Mouse (Mus musculus) CH12.LX (cell line): ENCODE measurements around the gene Zkscan6. TPM values are rescaled to one million over a fixed set of nuclear protein-coding genes. Genes with fewer than 3 reads are reported as not detected.

Source experiments
- DNase-seq: peaks from one replicate; pipeline ENCODE4 v3.0.0-alpha.2; 2013; ENCODE audit errors: extremely low read depth
- H3K27ac ChIP-seq: 2 replicates; pipeline ENCODE4 v1.5.1; 2012; ENCODE audit warnings: low read depth, mild to moderate bottlenecking, control low read depth, moderate library complexity; ENCODE audit not compliant: insufficient read depth
- H3K27me3 ChIP-seq: replicated peaks from 2 replicates; pipeline ENCODE3; 2012; ENCODE audit warnings: inconsistent platforms
- H3K36me3 ChIP-seq, 2 experiments: replicated peaks in 1 of 2; 2 replicates each; pipeline versions ENCODE3 to v1.6.1; 2012; ENCODE audit warnings: inconsistent platforms in 1 of 2, low read length in 1 of 2, mild to moderate bottlenecking in 1 of 2, mixed read lengths in 1 of 2, moderate library complexity in 1 of 2; ENCODE audit not compliant: control insufficient read depth in 1 of 2, insufficient read depth in 1 of 2
- H3K4me1 ChIP-seq, 2 experiments: 2 replicates each; pipeline ENCODE4 v1.6.1; 2012; ENCODE audit warnings: inconsistent platforms in 1 of 2, moderate library complexity in 1 of 2; ENCODE audit not compliant: insufficient read depth in 2 of 2, control insufficient read depth in 1 of 2
- H3K4me2 ChIP-seq: 2 replicates; pipeline ENCODE4 v1.6.1; 2012; ENCODE audit warnings: low read depth, mild to moderate bottlenecking, control low read depth; ENCODE audit not compliant: poor library complexity, insufficient read depth, severe bottlenecking
- H3K4me3 ChIP-seq, 3 experiments: fragments of 150-350 bp in 1 of 3; sonication (generic) in 1 of 3; replicated peaks in 1 of 3; 2 replicates each; pipeline versions ENCODE3 to v1.5.1; 2011 to 2012; ENCODE audit warnings: low read depth in 2 of 3, low read length in 2 of 3, mild to moderate bottlenecking in 2 of 3, moderate library complexity in 2 of 3, control low read depth in 1 of 3, improper control_type of control experiment in 1 of 3, inconsistent platforms in 1 of 3, mixed read lengths in 1 of 3; ENCODE audit not compliant: poor library complexity in 1 of 3
- H3K79me2 ChIP-seq: replicated peaks from 2 replicates; pipeline ENCODE4 v1.6.1; 2012; ENCODE audit warnings: mild to moderate bottlenecking, moderate library complexity; ENCODE audit not compliant: control insufficient read depth, poor library complexity, insufficient read depth, severe bottlenecking; ENCODE audit errors: extremely low read depth
- H3K9ac ChIP-seq: 2 replicates; pipeline ENCODE4 v1.6.1; 2012; ENCODE audit warnings: low read depth, mild to moderate bottlenecking, control low read depth, moderate library complexity; ENCODE audit not compliant: insufficient read depth
- H3K9me3 ChIP-seq: replicated peaks from 2 replicates; pipeline ENCODE3; 2012; ENCODE audit warnings: low read length, inconsistent platforms, mixed read lengths
- BHLHE40 ChIP-seq: IDR thresholded peaks from 2 replicates; pipeline ENCODE4 v1.6.1; 2011; ENCODE audit warnings: mild to moderate bottlenecking, low read depth, low read length, improper control_type of control experiment
- CHD2 ChIP-seq: IDR thresholded peaks from 2 replicates; pipeline ENCODE4 v1.6.1; 2011; ENCODE audit warnings: low read length, improper control_type of control experiment
- CTCF ChIP-seq, 2 experiments: IDR thresholded peaks in 1 of 2; conservative IDR thresholded peaks in 1 of 2; 2 replicates each; pipeline ENCODE4 v1.5.1; 2011 to 2012; ENCODE audit warnings: low read depth in 2 of 2, low read length in 2 of 2, improper control_type of control experiment in 1 of 2, inconsistent platforms in 1 of 2, mild to moderate bottlenecking in 1 of 2, moderate library complexity in 1 of 2
- E2F4 ChIP-seq: IDR thresholded peaks from 2 replicates; pipeline ENCODE4 v1.6.1; 2011; ENCODE audit warnings: low read depth, low read length, improper control_type of control experiment; ENCODE audit not compliant: insufficient replicate concordance
- EP300 ChIP-seq: IDR thresholded peaks from 2 replicates; pipeline ENCODE4 v1.6.1; 2011; ENCODE audit warnings: low read length, improper control_type of control experiment
- GABPA ChIP-seq: IDR thresholded peaks from 2 replicates; pipeline ENCODE4 v1.6.1; 2012; ENCODE audit warnings: low read depth, low read length, improper control_type of control experiment, inconsistent platforms; ENCODE audit not compliant: insufficient replicate concordance
- HCFC1 ChIP-seq: IDR thresholded peaks from 2 replicates; pipeline ENCODE4 v1.6.1; 2012; ENCODE audit warnings: low read depth, mild to moderate bottlenecking, inconsistent platforms, low read length, improper control_type of control experiment
- IRF4 ChIP-seq: IDR thresholded peaks from 2 replicates; pipeline ENCODE4 v1.6.1; 2014; ENCODE audit warnings: low read depth, mild to moderate bottlenecking, inconsistent platforms, low read length, improper control_type of control experiment
- MAFK ChIP-seq: IDR thresholded peaks from 2 replicates; pipeline ENCODE4 v1.6.1; 2011; ENCODE audit warnings: low read length, improper control_type of control experiment; ENCODE audit not compliant: insufficient replicate concordance
- MAX ChIP-seq: IDR thresholded peaks from 2 replicates; pipeline ENCODE4 v1.6.1; 2011; ENCODE audit warnings: low read length, improper control_type of control experiment
- MAZ ChIP-seq: IDR thresholded peaks from 2 replicates; pipeline ENCODE4 v1.6.1; 2012; ENCODE audit warnings: low read depth, mild to moderate bottlenecking, inconsistent platforms, low read length, improper control_type of control experiment, moderate library complexity
- MEF2A ChIP-seq: IDR thresholded peaks from 2 replicates; pipeline ENCODE4 v1.6.1; 2014; ENCODE audit warnings: low read depth, mild to moderate bottlenecking, inconsistent platforms, low read length, improper control_type of control experiment, borderline replicate concordance
- MXI1 ChIP-seq: IDR thresholded peaks from 2 replicates; pipeline ENCODE4 v1.6.1; 2011; ENCODE audit warnings: mild to moderate bottlenecking, low read depth, low read length, improper control_type of control experiment
- MYC ChIP-seq: IDR thresholded peaks from 2 replicates; pipeline ENCODE4 v1.6.1; 2011; ENCODE audit warnings: low read depth, mild to moderate bottlenecking, improper control_type of control experiment, low read length
- NELFE ChIP-seq: IDR thresholded peaks from 2 replicates; pipeline ENCODE4 v1.6.1; 2011; ENCODE audit warnings: low read depth, low read length, improper control_type of control experiment
- PAX5 ChIP-seq: IDR thresholded peaks from 2 replicates; pipeline ENCODE4 v1.6.1; 2012; ENCODE audit warnings: low read length, inconsistent platforms, mixed read lengths
- POLR2AphosphoS2 ChIP-seq: IDR thresholded peaks from 2 replicates; pipeline ENCODE4 v1.6.1; 2011; ENCODE audit warnings: low read depth, low read length, improper control_type of control experiment
- RAD21 ChIP-seq: IDR thresholded peaks from 2 replicates; pipeline ENCODE4 v1.6.1; 2011; ENCODE audit warnings: low read depth, mild to moderate bottlenecking, low read length, improper control_type of control experiment, moderate library complexity
- SMC3 ChIP-seq: IDR thresholded peaks from 2 replicates; pipeline ENCODE4 v1.6.1; 2011; ENCODE audit warnings: low read depth, low read length, improper control_type of control experiment
- TCF12 ChIP-seq: IDR thresholded peaks from 2 replicates; pipeline ENCODE4 v1.6.1; 2014; ENCODE audit warnings: low read depth, mild to moderate bottlenecking, inconsistent platforms, low read length, improper control_type of control experiment
- USF1 ChIP-seq: IDR thresholded peaks from 2 replicates; pipeline ENCODE4 v1.6.1; 2014; ENCODE audit warnings: low read depth, mild to moderate bottlenecking, inconsistent platforms, low read length, improper control_type of control experiment
- USF2 ChIP-seq: conservative IDR thresholded peaks from 2 replicates; pipeline ENCODE4 v1.6.1; 2011; ENCODE audit warnings: low read depth, low read length, improper control_type of control experiment
- ZNF384 ChIP-seq: IDR thresholded peaks from 2 replicates; pipeline ENCODE4 v1.6.1; 2012; ENCODE audit warnings: low read depth, low read length, improper control_type of control experiment, inconsistent platforms
- dilution Hi-C: fragments of 300-500 bp; cut with MboI; formaldehyde crosslinking; loops from 2 replicates; pipeline ENCODE4 v1.14.3; 2020; ENCODE audit warnings: low sequenced_read_pairs; ENCODE audit not compliant: extremely low pct_unique_long_range_greater_than_20kb, extremely low pct_ligation_motif_present
- in situ Hi-C: fragments of 300-500 bp; cut with MboI; formaldehyde crosslinking; loops from 3 replicates; pipeline ENCODE4 v1.14.3; 2019; ENCODE audit warnings: low sequenced_read_pairs, low pct_ligation_motif_present, low pct_unique_long_range_greater_than_20kb, mixed read lengths
- polyA plus RNA-seq: library from polyadenylated mRNA; unstranded; fragments of >175 nt; gene quantifications from 2 replicates; pipeline ENCODE4 v1.2.1, GENCODE M21; 2012; ENCODE audit warnings: low read depth; ENCODE audit not compliant: insufficient read length
- total RNA-seq, 2 experiments: library from RNA; depleted of rRNA; stranded (reverse); fragments of 300-350 nt in 1 of 2; fragments of >200 nt in 1 of 2; gene quantifications; 2 replicates each; pipeline ENCODE4 v1.2.3; 2012 to 2014

Zkscan6 gene
- total and polyA plus RNA-seq, 3 experiments, result 15.8 to 20.5 (median 16.6) TPM

DNA sequence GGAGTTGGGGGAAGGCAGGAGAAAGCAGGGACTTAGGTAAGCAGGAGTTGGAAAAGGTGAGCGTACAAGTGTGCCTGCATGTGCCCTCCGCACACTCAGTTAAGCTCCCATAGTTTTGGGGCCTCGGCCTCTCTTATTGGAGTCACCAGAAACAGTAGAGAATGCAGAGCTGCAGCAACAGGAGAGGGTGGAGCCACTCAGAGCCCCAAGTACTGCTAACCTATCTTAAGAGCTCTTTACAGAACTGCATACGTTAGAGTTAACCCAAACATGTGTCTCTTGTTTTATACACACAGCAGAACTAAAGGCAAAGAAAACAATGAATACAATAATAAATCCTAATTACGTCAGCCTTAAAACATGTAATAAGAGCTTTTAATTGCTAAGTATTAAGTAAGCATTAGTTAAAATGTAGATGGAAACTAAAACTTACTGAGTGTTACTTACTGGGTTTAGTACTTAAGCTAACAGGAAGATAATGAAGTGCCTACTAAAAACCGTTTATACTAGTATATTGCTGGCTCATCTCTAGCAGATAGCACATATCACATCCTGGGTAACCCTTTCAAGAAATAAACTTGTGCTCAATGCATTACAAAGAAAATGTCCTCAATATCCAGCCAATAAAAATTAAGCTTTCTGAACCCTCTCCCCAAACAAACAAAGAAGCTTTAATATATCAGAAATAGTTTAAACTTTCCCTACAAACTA is 32.9 kb upstream of the Zkscan6 start:
- Histone ChIP-seq H3K27me3 (no peaks in the 10 kb centered on the region), H3K36me3 (peaks cover 2 to 35% of the 10 kb centered on the region in 2 experiments), H3K27ac (no peak overlapping the region), H3K4me3 (no peak overlapping the region), H3K79me2 (peaks cover 13% of the 10 kb centered on the region), H3K4me2 (no peak overlapping the region), H3K9ac (no peak overlapping the region), H3K4me1 (peaks cover 0 to 20% of the 10 kb centered on the region in 2 experiments; a peak in 2 of 4 replicates), H3K9me3 (no peaks in the 10 kb centered on the region)
- no peak for DNase-seq
- in situ Hi-C loops, result no loop called here
- TF ChIP-seq BHLHE40 (no peak), PAX5 (no peak), HCFC1 (no peak), MYC (no peak), USF2 (no peak), TCF12 (no peak), EP300 (no peak), E2F4 (no peak), POLR2AphosphoS2 (no peak), GABPA (no peak), MXI1 (no peak), NELFE (no peak)
- dilution Hi-C loops, result no loop called here

DNA sequence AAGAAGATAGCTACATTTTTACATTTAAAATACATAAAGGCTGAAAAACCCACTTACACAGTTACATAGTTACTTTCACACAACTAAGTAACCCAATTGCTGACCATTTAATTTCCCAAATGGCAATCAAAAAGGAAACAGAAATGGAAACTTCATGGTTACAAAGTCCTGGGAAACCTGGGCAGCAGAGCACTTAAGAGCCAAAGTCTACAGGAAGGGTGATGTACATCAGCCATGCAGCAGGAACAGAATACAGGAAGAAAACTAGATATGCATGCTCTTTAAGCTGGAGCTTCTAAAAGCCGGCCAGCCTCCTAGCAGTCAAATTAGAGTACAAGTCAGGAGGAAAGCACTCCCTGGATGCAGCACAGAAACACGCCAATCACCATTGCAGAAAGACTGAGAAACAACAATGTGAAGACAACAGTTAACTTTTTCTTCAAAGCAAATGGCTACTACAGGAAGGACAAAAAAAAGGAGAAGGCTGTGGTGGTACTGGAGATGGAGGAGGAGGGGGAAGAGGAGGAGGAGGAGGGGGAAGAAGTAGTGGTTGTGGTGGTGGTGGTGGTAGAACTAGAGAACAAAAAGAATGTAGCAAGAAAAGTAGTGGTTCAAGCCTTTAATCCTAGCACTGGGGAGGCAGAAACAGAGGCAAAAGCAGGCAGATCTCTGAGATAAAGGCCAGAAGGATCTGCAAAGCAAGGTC is 29.9 kb upstream of the Zkscan6 start:
- no peak for DNase-seq
- H3K4me2 ChIP-seq, result no peak overlapping the region
- peaks cover 18% of the 10 kb centered on the region for H3K79me2 ChIP-seq
- dilution Hi-C loops, result no loop called here
- in situ Hi-C loops, result no loop called here
- peaks cover 0 to 24% of the 10 kb centered on the region in 2 experiments; a peak in 2 of 4 replicates for H3K4me1 ChIP-seq
- no peaks in the 10 kb centered on the region for H3K9me3 ChIP-seq
- H3K9ac ChIP-seq, result no peak overlapping the region
- no peak overlapping the region for H3K27ac ChIP-seq
- no peak overlapping the region for H3K4me3 ChIP-seq
- H3K36me3 ChIP-seq, result peaks cover 19 to 54% of the 10 kb centered on the region in 2 experiments
- TF ChIP-seq ZNF384 (no peak), MAZ (no peak), MAX (no peak), IRF4 (no peak), CHD2 (no peak), MEF2A (no peak), SMC3 (no peak), USF1 (no peak), MAFK (no peak), RAD21 (no peak), E2F4 (no peak), PAX5 (no peak), CTCF (conservative IDR thresholded peaks at IDR 0.05 in 1 of 2, IDR thresholded peaks at IDR 0.05 in 1 of 2; ENCODE audit: low read depth in 2 of 2, low read length in 2 of 2) (no peak)
- H3K27me3 ChIP-seq, result no peaks in the 10 kb centered on the region
